Mouse (Mus musculus) E14TG2a.4 (cell line): Measurements from ENCODE around the gene Sema4c.

Source experiments
- CTCF ChIP-seq: conservative IDR thresholded peaks from 2 replicates; pipeline ENCODE4 v1.5.1; 2014; ENCODE audit warnings: low read length
- NANOG ChIP-seq: IDR thresholded peaks from 2 replicates; pipeline ENCODE4 v1.6.1; 2014; ENCODE audit warnings: borderline replicate concordance, low read length, mixed read lengths
- POU5F1 ChIP-seq: IDR thresholded peaks from 2 replicates; pipeline ENCODE4 v1.6.1; 2014; ENCODE audit warnings: low read length, borderline replicate concordance

DNA sequence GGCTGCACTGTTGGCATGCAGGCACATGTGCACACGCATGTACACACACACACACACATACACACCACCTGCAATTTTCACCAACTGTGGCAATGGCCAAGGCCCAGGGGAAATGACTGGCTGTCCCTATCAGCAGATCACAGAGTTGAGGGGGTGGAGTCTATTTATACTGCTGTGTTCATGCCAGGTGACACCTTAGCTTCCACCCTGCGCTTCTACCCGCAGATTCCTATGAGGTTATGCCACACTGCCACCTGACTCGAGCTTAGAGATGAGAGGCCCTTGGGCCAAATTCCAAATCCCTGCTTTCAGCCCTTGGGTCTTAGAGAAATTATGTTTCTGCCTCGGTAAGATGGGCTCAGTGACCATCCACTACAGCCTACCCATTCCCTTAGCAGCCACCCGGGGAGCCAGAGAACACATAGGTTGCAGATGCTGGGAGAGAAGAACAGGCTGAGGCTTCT lies 23.5 kb downstream of the Sema4c start:
- TF ChIP-seq CTCF (no peak), POU5F1 (no peak), NANOG (no peak)
